Mouse (Mus musculus): ENCODE data around the gene Tmem19. TPM values are rescaled to one million over a fixed set of nuclear protein-coding genes. Genes with fewer than 3 reads are reported as not detected.
A peak's percentile ranks its signal among the peaks of the same experiment; 100 is the strongest.
"Not testable (repeated sequence)": the region's sequence is repeated elsewhere in the genome, so short reads cannot be mapped to it uniquely, and the experiment has no call there.

The Tmem19 gene
- total RNA-seq, 2 experiments from 2014 or later = 54.4 to 59.6 TPM

GRCm38 (mm10) chr10:115350810-115351397, 11.4 kb downstream of the Tmem19 start:
- intact Hi-C loops (cut with DNase I) = no loop called here

GRCm38 (mm10) chr10:115349509-115349908, 12.8 kb downstream of the Tmem19 start:
- intact Hi-C loops (cut with DNase I) = no loop called here

More at GRCm38 (mm10) chr10:115350810-115351397, 11.4 kb downstream of the Tmem19 start:
- DNase-seq (ENCODE audit: extremely low spot score in 1 of 2, low spot score in 2 of 2) = no peak

GRCm38 (mm10) chr10:115349029-115349428, 13.3 kb downstream of the Tmem19 start:
- intact Hi-C loops (cut with DNase I) = no loop called here
- no peak for DNase-seq (ENCODE audit: extremely low spot score in 1 of 2, low spot score in 2 of 2)

More at GRCm38 (mm10) chr10:115349509-115349908, 12.8 kb downstream of the Tmem19 start:
- no peak for DNase-seq (ENCODE audit: extremely low spot score in 1 of 2, low spot score in 2 of 2)

GRCm38 (mm10) chr10:115348131-115348530, 14.2 kb downstream of the Tmem19 start:
- intact Hi-C loops (cut with DNase I) = no loop called here
- no peak for DNase-seq (ENCODE audit: extremely low spot score in 1 of 2, low spot score in 2 of 2)

- DNase-seq (ENCODE audit: extremely low spot score in 1 of 2, low spot score in 2 of 2) = no peak
- intact Hi-C loops (cut with DNase I) = no loop called here
Observed at GRCm38 (mm10) chr10:115346444-115346843, 15.9 kb downstream of the Tmem19 start.

- DNase-seq (ENCODE audit: extremely low spot score in 1 of 2, low spot score in 2 of 2) = no peak
- intact Hi-C loops (cut with DNase I) = no loop called here
Observed at GRCm38 (mm10) chr10:115342771-115343425, 19.4 kb downstream of the Tmem19 start.

GRCm38 (mm10) chr10:115339820-115340328, 22.4 kb downstream of the Tmem19 start:
- intact Hi-C loops (cut with DNase I) = no loop called here

GRCm38 (mm10) chr10:115336901-115337300, 25.4 kb downstream of the Tmem19 start:
- intact Hi-C loops (cut with DNase I) = no loop called here
- DNase-seq (ENCODE audit: extremely low spot score in 1 of 2, low spot score in 2 of 2) = no peak

More at GRCm38 (mm10) chr10:115339820-115340328, 22.4 kb downstream of the Tmem19 start:
- no peak for DNase-seq (ENCODE audit: extremely low spot score in 1 of 2, low spot score in 2 of 2)

- no peak for DNase-seq (ENCODE audit: extremely low spot score in 1 of 2, low spot score in 2 of 2)
- intact Hi-C loops (cut with DNase I) = no loop called here
Observed at GRCm38 (mm10) chr10:115333528-115333927, 28.8 kb downstream of the Tmem19 start.

- intact Hi-C loops (cut with DNase I) = no loop called here
- DNase-seq (ENCODE audit: extremely low spot score in 1 of 2, low spot score in 2 of 2) = no peak
Observed at GRCm38 (mm10) chr10:115332997-115333396, 29.3 kb downstream of the Tmem19 start.

GRCm38 (mm10) chr10:115332420-115332952, 29.8 kb downstream of the Tmem19 start:
- intact Hi-C loops (cut with DNase I) = no loop called here
- DNase-seq (ENCODE audit: extremely low spot score in 1 of 2, low spot score in 2 of 2) = no peak

- intact Hi-C loops (cut with DNase I) = loop anchor here (10.0 kb wide), 2 partner anchors 286 to 866 kb away; no protein-coding TSS in a partner anchor
- DNase-seq (ENCODE audit: extremely low spot score in 1 of 2, low spot score in 2 of 2) = no peak
Observed at GRCm38 (mm10) chr10:115329010-115329530, 33.2 kb downstream of the Tmem19 start.

GRCm38 (mm10) chr10:115328514-115328913, 33.8 kb downstream of the Tmem19 start:
- DNase-seq (ENCODE audit: extremely low spot score in 1 of 2, low spot score in 2 of 2) = no peak
- intact Hi-C loops (cut with DNase I) = loop anchor here (10.0 kb wide), 2 partner anchors 286 to 866 kb away; no protein-coding TSS in a partner anchor

GRCm38 (mm10) chr10:115323295-115323694, 39.0 kb downstream of the Tmem19 start:
- intact Hi-C loops (cut with DNase I) = loop anchor here (5.0 to 10.0 kb wide), 3 partner anchors 292 to 872 kb away; no protein-coding TSS in a partner anchor
- peak; percentile 61 to 63 for DNase-seq (ENCODE audit: extremely low spot score in 1 of 2, low spot score in 2 of 2)

GRCm38 (mm10) chr10:115321317-115322035, 40.8 kb downstream of the Tmem19 start:
- DNase-seq (ENCODE audit: extremely low spot score in 1 of 2, low spot score in 2 of 2) = no peak
- intact Hi-C loops (cut with DNase I) = loop anchor here (5.0 to 10.0 kb wide), 3 partner anchors 293 to 873 kb away; no protein-coding TSS in a partner anchor

GRCm38 (mm10) chr10:115318388-115318787, 43.9 kb downstream of the Tmem19 start:
- intact Hi-C loops (cut with DNase I) = loop anchor here (5.0 kb wide), 1 partner anchor 69 kb away; no protein-coding TSS in a partner anchor
- not testable (repeated sequence) for DNase-seq (ENCODE audit: extremely low spot score in 1 of 2, low spot score in 2 of 2)

- intact Hi-C loops (cut with DNase I) = loop anchor here (5.0 kb wide), 1 partner anchor 71 kb away; no protein-coding TSS in a partner anchor
- DNase-seq (ENCODE audit: extremely low spot score in 1 of 2, low spot score in 2 of 2) = no peak
Observed at GRCm38 (mm10) chr10:115316313-115316712, 46.0 kb downstream of the Tmem19 start.

- DNase-seq (ENCODE audit: extremely low spot score in 1 of 2, low spot score in 2 of 2) = peak; percentile 95 to 98
- intact Hi-C loops (cut with DNase I) = loop anchor here (5.0 kb wide), 1 partner anchor 72 kb away; no protein-coding TSS in a partner anchor
Observed at GRCm38 (mm10) chr10:115315473-115316171, 46.7 kb downstream of the Tmem19 start, which contains the start of gene Rab21. Gene Rab21, minus strand, starts transcription at chr10:115315594.

Data from left cerebral cortex, postnatal 10 days (tissue).